ENCODE assay signal across 34 mouse cellular contexts in the genomic region with DNA sequence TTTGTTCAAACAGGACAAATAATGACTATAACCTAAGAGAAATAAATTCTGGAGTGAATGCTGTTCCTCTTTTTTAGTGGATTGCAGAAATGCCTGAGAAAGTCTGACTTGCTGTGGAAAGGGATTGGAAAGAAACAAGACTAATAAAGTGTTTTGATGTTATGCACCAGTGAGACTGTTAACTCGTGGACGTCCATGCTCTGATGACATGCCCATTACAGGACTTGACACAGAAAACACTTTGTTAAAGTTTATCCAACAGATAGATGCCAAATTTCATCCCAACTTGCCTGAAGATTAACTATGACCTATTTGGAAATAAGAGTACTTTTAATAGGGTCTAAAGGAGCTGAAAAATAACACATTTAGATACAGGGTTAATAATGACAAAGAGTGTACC. TPM values are rescaled to one million over a fixed set of nuclear protein-coding genes. Genes with fewer than 3 reads are reported as not detected.
"Had no signal": no experiment of that assay in that cellular context is flagged by ENCODE, and none has a peak within 500 bp of the region (broad histone marks: within the 10 kb centered on the region; RNA-seq: fewer than 3 reads in every experiment).

No protein-coding gene starts in this region.

RNA-seq across cellular contexts. Expression of a gene that starts 2.2 kb away (rescaled TPM):
- total RNA-seq: gastrocnemius, adult 2 months; gastrocnemius, postnatal 10 days; gastrocnemius, postnatal 25 days; gastrocnemius, postnatal 4 days; granulocyte monocyte progenitor cell, adult 5-6 weeks; heart, adult 18-20 months; heart, adult 8-10 months; heart, postnatal 10 days; heart, postnatal 25 days; heart, postnatal 4 days; layer of hippocampus, adult 18-20 months; layer of hippocampus, postnatal 14 days; layer of hippocampus, postnatal 36 days; left cerebral cortex, adult 18-20 months; left cerebral cortex, adult 8-10 months; left cerebral cortex, postnatal 10 days; left cerebral cortex, postnatal 25 days; left cerebral cortex, postnatal 4 days had no signal
- polyA plus RNA-seq: frontal cortex, adult 2 months; heart, embryonic 10.5 days; heart, embryonic 12.5 days; heart, embryonic 14.5 days; heart, embryonic 16.5 days; hindbrain, embryonic 10.5 days; hindbrain, embryonic 12.5 days; hindbrain, embryonic 14.5 days; hindbrain, embryonic 16.5 days; inflammation-experienced regulatory T-cells, adult 6 months; intestine, embryonic 15.5 days; intestine, postnatal 0 days; large intestine, adult 2 months; limb, embryonic 11.5 days; limb, embryonic 13.5 days; limb, embryonic 15.5 days had no signal
